Mouse (Mus musculus): ENCODE measurements at regions not wholly inside any gene's neighbourhood (a gene's known extent, or its start where the extent isn't known, plus 50 kb on each side); places are given as distances from the start of the nearest gene placed in this dataset.

DNA sequence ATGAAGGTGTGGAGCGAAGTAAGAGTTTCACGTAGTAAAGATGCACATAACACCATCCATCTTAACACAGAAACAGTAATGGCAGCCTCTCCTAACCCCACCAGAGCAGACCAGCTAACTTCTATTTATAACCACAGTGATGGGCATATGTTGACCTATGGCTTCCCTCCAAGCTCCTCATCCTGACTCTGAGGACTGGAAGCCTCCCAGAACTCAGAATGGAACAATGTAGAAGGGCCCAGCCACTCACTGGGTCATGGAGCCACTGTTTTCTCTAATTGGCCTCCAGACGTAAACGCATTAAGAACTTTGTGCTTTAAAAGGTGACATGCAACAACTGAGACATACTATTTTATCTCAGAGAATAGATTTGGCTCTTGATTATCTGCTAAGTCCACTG is 77.0 kb downstream of the Irs2 start:
- no peaks in the 10 kb centered on the region for H3K36me3 ChIP-seq (ENCODE audit: insufficient read depth)
- no peak overlapping the region for H3K27ac ChIP-seq (ENCODE audit: low read depth)
- TF ChIP-seq CTCF (IDR thresholded peaks at IDR 0.05; ENCODE audit: low read depth), result no peak
- 79% methylated on average over 4 of the region's 4 CpGs for WGBS
- no peak overlapping the region for H3K4me3 ChIP-seq (ENCODE audit: low read depth, low read length)
- no peak for DNase-seq
- H3K4me2 ChIP-seq, result no peak overlapping the region
- no peak overlapping the region for H3K9ac ChIP-seq
- no peaks in the 10 kb centered on the region for H3K9me3 ChIP-seq (ENCODE audit: low read depth, low read length)
- peaks cover 19% of the 10 kb centered on the region for H3K4me1 ChIP-seq (ENCODE audit: insufficient read depth)
- no peak for ATAC-seq (ENCODE audit: insufficient read depth)
- 0 out of 2 replicates have a peak, but pooled peaks cover 3% of the 10 kb centered on the region for H3K27me3 ChIP-seq (ENCODE audit: insufficient read depth, low read length)

DNA sequence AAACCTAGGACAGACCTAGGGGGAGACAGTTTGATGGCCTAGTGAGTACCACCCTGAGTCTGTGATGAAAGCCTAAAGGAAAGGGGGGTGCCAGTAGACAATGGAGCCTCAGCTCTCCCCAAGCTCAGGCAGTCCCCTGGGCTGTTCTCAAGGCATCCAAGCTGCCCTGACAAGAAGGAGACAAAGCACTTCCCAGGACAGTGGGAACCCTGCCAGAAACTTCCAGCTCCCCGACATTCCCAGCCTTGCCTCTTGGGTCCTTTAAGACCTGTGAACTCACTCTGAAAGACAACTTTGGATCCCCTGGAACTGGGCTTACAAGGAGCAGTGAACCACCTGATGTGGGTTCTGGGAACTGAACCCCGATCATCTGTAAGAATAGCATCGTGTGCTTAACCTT is 79.4 kb downstream of the Irs2 start:
- Histone ChIP-seq H3K9ac (no peak overlapping the region), H3K27me3 (ENCODE audit: insufficient read depth, low read length) (0 out of 2 replicates have a peak, but pooled peaks cover 3% of the 10 kb centered on the region), H3K27ac (ENCODE audit: low read depth) (peak overlapping the region; percentile 42; the same call in 1 of the 2 replicates), H3K4me1 (ENCODE audit: insufficient read depth) (peaks cover 32% of the 10 kb centered on the region), H3K4me3 (ENCODE audit: low read depth, low read length) (no peak overlapping the region), H3K4me2 (no peak overlapping the region), H3K36me3 (ENCODE audit: insufficient read depth) (no peaks in the 10 kb centered on the region), H3K9me3 (ENCODE audit: low read depth, low read length) (no peaks in the 10 kb centered on the region)
- peak; percentile 68 for DNase-seq
- WGBS, result 66% methylated on average over 3 of the region's 3 CpGs
- no peak for TF ChIP-seq CTCF (IDR thresholded peaks at IDR 0.05; ENCODE audit: low read depth)
- no peak; the same call in 1 of the 2 replicates for ATAC-seq (ENCODE audit: insufficient read depth)

DNA sequence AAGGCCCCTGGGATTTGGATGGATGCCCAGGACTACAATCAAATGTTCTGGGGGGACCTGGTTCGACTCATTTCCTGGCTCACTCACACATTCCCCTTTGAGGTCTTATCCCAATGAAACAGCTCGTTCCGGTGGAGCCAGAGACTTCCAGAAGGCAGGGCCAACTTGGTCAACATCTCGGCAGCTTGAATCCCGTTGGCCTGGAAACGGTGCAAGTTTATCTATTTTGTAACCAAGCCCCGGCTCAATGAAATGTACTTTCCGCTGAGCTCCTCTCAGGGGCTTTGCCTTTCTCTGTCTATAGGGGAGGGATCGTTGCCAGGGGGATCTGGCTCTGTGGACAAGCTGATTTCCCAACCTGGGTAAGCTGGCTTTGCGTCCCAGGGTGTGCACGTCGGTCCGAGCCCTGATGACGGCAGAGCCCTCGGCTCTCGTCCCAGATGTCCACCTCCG is 79.9 kb downstream of the Irs2 start:
- Histone ChIP-seq H3K9me3 (ENCODE audit: low read depth, low read length) (no peaks in the 10 kb centered on the region), H3K36me3 (ENCODE audit: insufficient read depth) (no peaks in the 10 kb centered on the region), H3K4me3 (ENCODE audit: low read depth, low read length) (no peak overlapping the region), H3K9ac (no peak overlapping the region), H3K27me3 (ENCODE audit: insufficient read depth, low read length) (0 out of 2 replicates have a peak, but pooled peaks cover 3% of the 10 kb centered on the region), H3K27ac (ENCODE audit: low read depth) (peak overlapping the region; percentile 42; the same call in 1 of the 2 replicates), H3K4me2 (no peak overlapping the region), H3K4me1 (ENCODE audit: insufficient read depth) (peaks cover 37% of the 10 kb centered on the region)
- peak; percentile 87 for DNase-seq
- no peak; the same call in 1 of the 2 replicates for TF ChIP-seq CTCF (IDR thresholded peaks at IDR 0.05; ENCODE audit: low read depth)
- 27% methylated on average over 17 of the region's 17 CpGs for WGBS
- ATAC-seq (ENCODE audit: insufficient read depth), result peak; percentile 45

DNA sequence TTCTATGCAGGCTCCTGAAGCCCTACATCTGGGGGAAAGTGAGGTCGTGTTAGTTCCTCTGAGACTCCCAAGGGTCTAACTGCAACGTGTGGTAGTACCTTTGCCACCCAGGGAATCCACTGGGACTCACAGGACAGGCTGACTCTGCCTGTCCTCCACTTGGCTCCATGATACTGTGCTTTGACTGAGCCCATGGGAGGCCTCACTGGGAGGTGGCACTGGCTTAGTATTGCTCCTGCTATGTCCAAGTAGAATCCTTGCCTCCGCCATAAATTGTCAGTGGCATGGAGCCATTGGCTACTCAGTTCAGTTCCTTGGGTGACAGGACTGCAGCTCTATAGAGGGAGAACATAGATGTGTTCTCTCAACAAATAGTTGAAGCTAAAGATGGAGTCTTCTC is 81.1 kb downstream of the Irs2 start:
- Histone ChIP-seq H3K9me3 (ENCODE audit: low read depth, low read length) (no peaks in the 10 kb centered on the region), H3K9ac (no peak overlapping the region), H3K4me2 (no peak overlapping the region), H3K27me3 (ENCODE audit: insufficient read depth, low read length) (0 out of 2 replicates have a peak, but pooled peaks cover 3% of the 10 kb centered on the region), H3K4me1 (ENCODE audit: insufficient read depth) (peaks cover 43% of the 10 kb centered on the region), H3K36me3 (ENCODE audit: insufficient read depth) (no peaks in the 10 kb centered on the region), H3K4me3 (ENCODE audit: low read depth, low read length) (no peak overlapping the region), H3K27ac (ENCODE audit: low read depth) (no peak overlapping the region)
- TF ChIP-seq CTCF (IDR thresholded peaks at IDR 0.05; ENCODE audit: low read depth), result no peak
- DNase-seq (no peak), ATAC-seq (ENCODE audit: insufficient read depth) (no peak)
- 66% methylated on average over 3 of the region's 3 CpGs for WGBS

DNA sequence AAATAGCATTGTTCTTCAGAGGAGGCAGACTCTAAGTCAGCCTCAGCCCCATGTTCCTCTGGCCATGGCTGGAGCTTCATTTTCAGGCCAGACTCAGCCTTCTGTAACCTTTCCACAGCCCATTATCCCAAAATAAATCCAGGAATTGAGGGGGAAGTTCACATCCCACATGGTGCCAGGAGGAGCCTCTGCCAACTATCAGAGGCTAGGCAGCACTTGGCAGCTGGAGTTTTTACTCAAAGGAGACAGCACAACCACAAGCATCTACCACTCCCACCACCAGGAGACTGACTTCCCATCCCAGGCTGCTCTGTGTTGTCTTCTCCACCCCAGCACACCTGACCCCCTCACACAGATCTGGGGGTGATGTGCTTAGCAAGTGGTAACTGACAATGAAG is 81.7 kb downstream of the Irs2 start:
- Histone ChIP-seq H3K27me3 (ENCODE audit: insufficient read depth, low read length) (0 out of 2 replicates have a peak, but pooled peaks cover 3% of the 10 kb centered on the region), H3K4me2 (no peak overlapping the region), H3K36me3 (ENCODE audit: insufficient read depth) (no peaks in the 10 kb centered on the region), H3K4me1 (ENCODE audit: insufficient read depth) (peaks cover 46% of the 10 kb centered on the region), H3K9me3 (ENCODE audit: low read depth, low read length) (no peaks in the 10 kb centered on the region), H3K4me3 (ENCODE audit: low read depth, low read length) (no peak overlapping the region), H3K9ac (no peak overlapping the region), H3K27ac (ENCODE audit: low read depth) (no peak overlapping the region)
- no peak for TF ChIP-seq CTCF (IDR thresholded peaks at IDR 0.05; ENCODE audit: low read depth)
- no peak for ATAC-seq (ENCODE audit: insufficient read depth)
- no peak for DNase-seq

DNA sequence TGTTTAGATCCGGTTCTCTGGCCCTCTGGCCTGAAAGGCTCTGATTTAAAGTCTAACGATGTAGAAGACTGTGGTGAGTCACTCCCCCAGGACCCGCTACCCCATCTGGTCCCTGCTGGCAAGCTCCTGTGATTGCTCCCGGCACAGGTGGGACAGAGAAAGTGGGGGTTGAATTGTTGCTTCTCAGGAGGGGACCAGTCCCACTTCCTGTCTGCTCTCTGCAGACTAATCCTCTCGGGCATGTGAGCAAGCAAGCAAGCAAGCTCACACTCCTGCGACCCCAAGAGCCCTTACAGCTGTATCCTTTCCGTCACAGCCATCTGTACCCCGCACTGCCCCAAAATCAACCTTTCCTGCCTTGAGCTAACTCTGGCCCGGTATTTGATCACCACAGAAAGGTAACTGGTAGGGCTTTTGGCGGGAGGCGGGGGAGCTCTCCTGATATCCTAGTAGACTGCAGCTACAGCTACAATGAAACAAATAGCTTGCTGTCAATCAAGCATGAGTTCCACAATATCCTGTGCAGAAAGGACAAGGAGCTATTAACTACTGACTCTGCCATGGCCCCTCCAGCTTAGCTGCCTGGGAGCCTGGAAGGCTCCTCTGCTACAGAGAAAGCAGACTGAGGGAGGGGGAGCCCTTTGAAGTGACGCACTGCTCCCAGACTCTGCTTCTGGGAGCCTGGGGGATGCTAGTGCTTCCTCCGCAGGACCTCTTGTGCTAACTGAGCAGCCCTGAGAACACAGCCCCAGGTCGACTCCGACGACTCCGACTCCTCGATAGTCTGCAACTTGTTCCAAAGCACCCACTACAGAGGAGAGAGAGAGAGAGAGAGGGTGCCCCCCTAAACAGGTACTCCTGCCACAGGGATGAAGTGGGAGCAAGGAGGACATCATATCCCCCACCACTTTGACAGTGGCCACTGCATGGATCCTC is 82.4 kb downstream of the Irs2 start:
- Histone ChIP-seq H3K9ac (no peak overlapping the region), H3K4me1 (ENCODE audit: insufficient read depth) (peaks cover 46% of the 10 kb centered on the region), H3K36me3 (ENCODE audit: insufficient read depth) (no peaks in the 10 kb centered on the region), H3K9me3 (ENCODE audit: low read depth, low read length) (no peaks in the 10 kb centered on the region), H3K4me3 (ENCODE audit: low read depth, low read length) (no peak overlapping the region), H3K27me3 (ENCODE audit: insufficient read depth, low read length) (0 out of 2 replicates have a peak, but pooled peaks cover 3% of the 10 kb centered on the region), H3K4me2 (peak overlapping the region; percentile 7; the same call in 1 of the 2 replicates), H3K27ac (ENCODE audit: low read depth) (peak overlapping the region; percentile 95)
- no peak for TF ChIP-seq CTCF (IDR thresholded peaks at IDR 0.05; ENCODE audit: low read depth)
- peak; percentile 1; the same call in 1 of the 2 replicates for ATAC-seq (ENCODE audit: insufficient read depth)
- peak; percentile 40 for DNase-seq
- WGBS, result 14% methylated on average over 18 of the region's 18 CpGs

DNA sequence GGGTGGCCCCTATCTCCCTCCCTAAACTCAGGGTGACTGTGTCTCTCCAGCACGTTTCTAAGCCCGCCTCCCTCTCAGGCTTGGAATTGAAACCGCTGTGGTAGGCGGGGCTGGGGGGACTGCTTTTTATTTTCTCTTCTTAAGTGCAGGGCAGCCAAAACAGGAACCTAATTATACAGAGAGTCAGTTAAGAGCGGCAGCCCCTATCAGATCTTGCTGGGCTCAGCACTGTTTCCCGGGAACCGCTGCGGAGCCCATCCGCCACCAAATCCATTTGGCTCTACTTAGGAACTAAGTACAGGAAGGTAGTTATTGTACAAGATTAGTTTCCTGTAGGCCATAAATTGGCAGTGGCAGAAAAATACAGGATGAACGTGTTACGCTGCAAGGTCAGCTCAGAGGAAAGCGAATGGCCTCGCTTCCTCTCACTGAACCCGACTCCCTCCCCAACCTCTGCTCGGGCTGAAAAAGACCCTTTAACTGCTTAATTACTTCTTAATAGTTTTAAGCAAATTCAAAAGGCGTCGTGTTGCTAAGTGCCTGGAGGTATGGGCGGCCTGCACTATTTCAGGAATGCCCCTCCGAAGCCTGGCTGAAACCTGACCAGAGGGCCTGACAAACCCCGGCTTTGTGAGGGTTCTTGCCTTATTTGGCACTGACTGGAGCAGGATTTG is 83.6 kb downstream of the Irs2 start:
- H3K27ac ChIP-seq (ENCODE audit: low read depth), result peak overlapping the region; percentile 95
- WGBS, result 3% methylated on average over 20 of the region's 20 CpGs
- ATAC-seq (ENCODE audit: insufficient read depth), result peak; percentile 57
- 0 out of 2 replicates have a peak, but pooled peaks cover 3% of the 10 kb centered on the region for H3K27me3 ChIP-seq (ENCODE audit: insufficient read depth, low read length)
- no peak for TF ChIP-seq CTCF (IDR thresholded peaks at IDR 0.05; ENCODE audit: low read depth)
- H3K9me3 ChIP-seq (ENCODE audit: low read depth, low read length), result no peaks in the 10 kb centered on the region
- H3K4me1 ChIP-seq (ENCODE audit: insufficient read depth), result peaks cover 46% of the 10 kb centered on the region
- no peak overlapping the region for H3K4me3 ChIP-seq (ENCODE audit: low read depth, low read length)
- H3K36me3 ChIP-seq (ENCODE audit: insufficient read depth), result no peaks in the 10 kb centered on the region
- peak overlapping the region; percentile 45 for H3K4me2 ChIP-seq
- H3K9ac ChIP-seq, result peak overlapping the region; percentile 42
- peak; percentile 86 for DNase-seq

Data from lung, embryonic 14.5 days (tissue).